Mouse (Mus musculus): ENCODE data around the gene Aars2. TPM values are rescaled to one million over a fixed set of nuclear protein-coding genes. Genes with fewer than 3 reads are reported as not detected.

Gene Aars2
- polyA plus RNA-seq, 1 experiment: 7.3 TPM

DNA sequence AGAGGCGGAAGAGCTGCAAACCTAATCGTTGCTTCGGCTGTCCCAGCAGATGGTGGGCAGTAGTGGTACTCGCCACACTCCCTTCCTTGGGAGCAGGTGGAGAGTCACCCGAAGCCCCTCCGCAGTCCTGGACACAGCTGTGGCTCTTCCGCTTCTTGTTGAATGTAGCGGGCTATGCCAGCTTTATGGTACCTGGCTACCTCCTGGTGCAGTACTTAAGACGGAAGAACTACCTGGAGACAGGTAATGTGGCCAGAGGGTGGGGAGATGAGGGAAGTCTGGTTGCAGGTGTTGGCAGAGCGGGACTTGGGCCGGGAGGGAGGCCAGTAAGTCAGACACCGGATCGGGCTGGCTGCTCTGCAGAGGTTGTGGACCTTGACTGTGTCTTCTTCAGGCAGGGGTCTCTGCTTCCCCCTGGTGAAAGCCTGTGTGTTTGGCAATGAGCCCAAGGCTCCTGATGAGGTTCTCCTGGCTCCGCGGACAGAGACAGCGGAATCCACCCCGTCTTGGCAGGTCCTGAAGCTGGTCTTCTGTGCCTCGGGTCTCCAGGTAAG is 58.0 kb downstream of the Aars2 start:
- H3K27ac ChIP-seq (ENCODE audit: insufficient read depth, low read length): no peak overlapping the region
- H3K4me3 ChIP-seq (ENCODE audit: insufficient read depth, low read length): peak overlapping the region; percentile 85
- TF ChIP-seq CTCF (IDR thresholded peaks at IDR 0.05; ENCODE audit: borderline replicate concordance, insufficient read depth, low read length): no peak
- TF ChIP-seq POLR2A (IDR thresholded peaks at IDR 0.05; ENCODE audit: low read depth, low read length): no peak

DNA sequence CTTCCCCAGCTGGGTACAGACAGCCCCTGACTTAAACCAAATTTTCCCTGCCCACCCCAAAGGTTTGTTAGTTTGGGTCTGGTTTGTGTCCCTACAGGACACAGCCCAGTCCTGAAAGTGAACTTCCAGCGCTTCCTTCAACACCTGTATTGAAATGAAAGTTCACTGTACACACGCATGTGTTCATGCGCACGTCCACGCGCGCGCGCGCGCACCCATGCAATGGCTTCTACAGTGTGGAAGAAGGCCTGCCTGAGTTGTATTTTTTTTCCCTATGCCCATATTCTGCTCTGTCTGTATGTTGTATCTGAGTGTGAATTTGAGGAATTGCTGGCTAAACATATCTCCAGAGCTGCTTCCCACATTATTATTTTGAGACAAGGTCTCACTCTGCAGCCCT is 58.5 kb downstream of the Aars2 start:
- peak overlapping the region; percentile 85 for H3K4me3 ChIP-seq (ENCODE audit: insufficient read depth, low read length)
- no peak overlapping the region for H3K27ac ChIP-seq (ENCODE audit: insufficient read depth, low read length)
- 0 out of 2 replicates have a peak, but pooled peaks cover 5% of the 10 kb centered on the region for H3K4me1 ChIP-seq (ENCODE audit: control insufficient read depth, insufficient read depth, low read length)
- TF ChIP-seq POLR2A (IDR thresholded peaks at IDR 0.05; ENCODE audit: low read depth, low read length): no peak
- no peak for TF ChIP-seq CTCF (IDR thresholded peaks at IDR 0.05; ENCODE audit: borderline replicate concordance, insufficient read depth, low read length)

More for the DNA sequence above, 58.0 kb downstream of the Aars2 start:
- H3K4me1 ChIP-seq (ENCODE audit: control insufficient read depth, insufficient read depth, low read length): no peaks in the 10 kb centered on the region

DNA sequence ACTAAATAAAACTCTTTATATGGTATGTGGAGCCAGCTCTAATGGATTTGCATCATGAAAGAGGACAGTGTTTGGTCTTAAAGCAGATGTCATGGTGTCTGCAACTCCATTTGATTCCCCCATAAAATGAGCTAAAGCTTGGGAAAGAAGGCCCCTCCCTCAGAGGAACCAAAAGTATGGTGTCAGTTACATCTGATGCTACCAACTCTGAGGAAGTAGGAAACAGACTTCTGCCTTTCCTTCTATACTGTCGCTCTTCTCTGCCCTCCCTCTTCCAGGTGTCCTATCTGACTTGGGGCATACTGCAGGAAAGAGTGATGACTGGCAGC is 59.4 kb downstream of the Aars2 start:
- Histone ChIP-seq H3K4me3 (ENCODE audit: insufficient read depth, low read length) (no peak overlapping the region), H3K27ac (ENCODE audit: insufficient read depth, low read length) (no peak overlapping the region), H3K4me1 (ENCODE audit: control insufficient read depth, insufficient read depth, low read length) (peaks cover 8% of the 10 kb centered on the region; the same call in 1 of the 2 replicates)
- no peak for TF ChIP-seq CTCF (IDR thresholded peaks at IDR 0.05; ENCODE audit: borderline replicate concordance, insufficient read depth, low read length)
- no peak; the same call in 1 of the 2 replicates for TF ChIP-seq POLR2A (IDR thresholded peaks at IDR 0.05; ENCODE audit: low read depth, low read length)

GRCm38 (mm10) chr17:45566360-45567161 is 59.9 kb downstream of the Aars2 start:
- H3K27ac ChIP-seq (ENCODE audit: insufficient read depth, low read length): no peak overlapping the region
- H3K4me3 ChIP-seq (ENCODE audit: insufficient read depth, low read length): no peak overlapping the region
- peaks cover 9% of the 10 kb centered on the region; the same call in 1 of the 2 replicates for H3K4me1 ChIP-seq (ENCODE audit: control insufficient read depth, insufficient read depth, low read length)
- TF ChIP-seq POLR2A (IDR thresholded peaks at IDR 0.05; ENCODE audit: low read depth, low read length): peak; percentile 36
- no peak for TF ChIP-seq CTCF (IDR thresholded peaks at IDR 0.05; ENCODE audit: borderline replicate concordance, insufficient read depth, low read length)

DNA sequence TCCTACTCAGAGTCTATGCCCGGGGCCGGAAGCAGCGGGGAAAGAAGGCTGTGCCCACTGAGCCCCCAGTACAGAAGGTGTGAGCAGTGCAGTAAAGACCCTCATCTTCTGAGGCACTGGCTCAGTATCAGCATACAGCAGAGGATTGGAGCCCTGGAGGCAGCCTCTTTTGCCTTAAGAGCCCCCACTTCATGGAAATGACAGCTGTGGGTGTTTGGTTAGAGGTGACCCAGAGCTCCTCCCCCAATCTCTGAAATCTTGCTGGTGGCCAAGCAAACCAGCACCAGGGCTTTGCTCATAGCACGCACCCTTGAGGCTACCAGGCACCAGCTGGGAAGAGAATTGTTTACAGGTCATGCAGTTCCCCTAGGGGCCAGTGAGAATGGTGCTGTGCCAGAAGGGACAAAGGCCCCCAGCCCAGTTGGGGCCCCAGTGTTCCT is 60.5 kb downstream of the Aars2 start:
- peaks cover 9% of the 10 kb centered on the region; the same call in 1 of the 2 replicates for H3K4me1 ChIP-seq (ENCODE audit: control insufficient read depth, insufficient read depth, low read length)
- no peak overlapping the region for H3K4me3 ChIP-seq (ENCODE audit: insufficient read depth, low read length)
- H3K27ac ChIP-seq (ENCODE audit: insufficient read depth, low read length): no peak overlapping the region
- peak; percentile 47 for TF ChIP-seq POLR2A (IDR thresholded peaks at IDR 0.05; ENCODE audit: low read depth, low read length)
- TF ChIP-seq CTCF (IDR thresholded peaks at IDR 0.05; ENCODE audit: borderline replicate concordance, insufficient read depth, low read length): no peak

DNA sequence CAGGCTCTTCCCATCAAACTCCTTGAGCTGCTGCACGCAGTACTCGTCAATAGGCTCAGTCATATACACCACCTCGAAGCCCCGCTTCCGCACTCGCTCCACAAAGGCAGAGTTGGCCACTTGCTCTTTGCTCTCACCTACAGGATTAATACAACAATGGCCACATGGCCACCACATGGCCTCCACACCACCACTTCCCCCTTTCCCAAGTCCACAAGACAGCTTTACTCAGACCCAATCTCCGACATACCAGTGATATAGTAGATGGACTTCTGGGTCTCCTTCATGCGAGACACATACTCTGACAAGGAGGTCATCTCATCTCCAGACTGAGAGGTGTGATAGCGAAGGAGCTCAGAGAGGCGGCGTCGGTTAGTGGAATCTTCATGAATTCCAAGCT is 62.3 kb downstream of the Aars2 start:
- TF ChIP-seq POLR2A (IDR thresholded peaks at IDR 0.05; ENCODE audit: low read depth, low read length) (no peak), CTCF (IDR thresholded peaks at IDR 0.05; ENCODE audit: borderline replicate concordance, insufficient read depth, low read length) (no peak)
- Histone ChIP-seq H3K4me3 (ENCODE audit: insufficient read depth, low read length) (no peak overlapping the region), H3K4me1 (ENCODE audit: control insufficient read depth, insufficient read depth, low read length) (peaks cover 9% of the 10 kb centered on the region; the same call in 1 of the 2 replicates), H3K27ac (ENCODE audit: insufficient read depth, low read length) (no peak overlapping the region)

DNA sequence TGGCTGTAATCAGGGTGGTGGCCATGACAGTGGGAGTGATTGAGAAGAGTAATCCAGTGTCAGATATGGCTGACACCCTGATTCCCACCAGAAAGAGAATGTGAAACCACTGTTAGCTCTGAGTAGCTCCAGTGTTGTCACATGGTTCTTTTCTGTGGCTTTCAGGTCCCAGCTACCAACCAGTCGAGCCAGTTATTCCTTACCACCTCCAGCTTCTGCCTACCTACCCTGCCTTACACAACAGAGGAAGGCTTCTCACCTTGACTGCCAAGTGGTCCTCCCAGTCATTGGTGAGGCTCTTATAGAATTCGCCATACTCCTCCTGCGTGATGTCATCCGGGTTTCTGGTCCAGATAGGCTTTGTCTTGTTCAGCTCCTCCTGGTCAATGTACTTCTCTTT is 63.4 kb downstream of the Aars2 start:
- no peak overlapping the region for H3K27ac ChIP-seq (ENCODE audit: insufficient read depth, low read length)
- peaks cover 11% of the 10 kb centered on the region; the same call in 1 of the 2 replicates for H3K4me1 ChIP-seq (ENCODE audit: control insufficient read depth, insufficient read depth, low read length)
- no peak overlapping the region; the same call in 1 of the 2 replicates for H3K4me3 ChIP-seq (ENCODE audit: insufficient read depth, low read length)
- TF ChIP-seq POLR2A (IDR thresholded peaks at IDR 0.05; ENCODE audit: low read depth, low read length) (no peak), CTCF (IDR thresholded peaks at IDR 0.05; ENCODE audit: borderline replicate concordance, insufficient read depth, low read length) (no peak)

Other genes starting within 250 kb of the Aars2 start
- gene Cdc5l, start 73.1 kb upstream of the Aars2 start, polyA plus RNA-seq (2011; ENCODE audit: insufficient read length, low read depth, missing spikeins): 38.6 and 52.1 TPM in 2 replicates
- gene Spats1, start 31.4 kb upstream of the Aars2 start, polyA plus RNA-seq (2011; ENCODE audit: insufficient read length, low read depth, missing spikeins): 0.58 TPM in 1 of 2 replicates, not detected in the other
- not detected in 2 replicates for gene Tcte1, start 16.6 kb downstream of the Aars2 start, polyA plus RNA-seq (2011; ENCODE audit: insufficient read length, low read depth, missing spikeins)
- 0.47 and 0.81 TPM in 2 replicates for gene Tmem151b, start 42.8 kb downstream of the Aars2 start, polyA plus RNA-seq (2011; ENCODE audit: insufficient read length, low read depth, missing spikeins)
- gene Nfkbie, start 48.9 kb downstream of the Aars2 start, polyA plus RNA-seq (2011; ENCODE audit: insufficient read length, low read depth, missing spikeins): 4.3 and 6.2 TPM in 2 replicates
- 61.1 and 65.3 TPM in 2 replicates for gene Slc35b2, start 57.0 kb downstream of the Aars2 start, polyA plus RNA-seq (2011; ENCODE audit: insufficient read length, low read depth, missing spikeins)
- gene Hsp90ab1, start 66.4 kb downstream of the Aars2 start, polyA plus RNA-seq (2011; ENCODE audit: insufficient read length, low read depth, missing spikeins): 1,481 and 1,562 TPM in 2 replicates
- 81.9 and 90.3 TPM in 2 replicates for gene Slc29a1, start 92.8 kb downstream of the Aars2 start, polyA plus RNA-seq (2011; ENCODE audit: insufficient read length, low read depth, missing spikeins)
- not detected in 2 replicates for gene Mymx, start 95.3 kb downstream of the Aars2 start, polyA plus RNA-seq (2011; ENCODE audit: insufficient read length, low read depth, missing spikeins)
- not detected in 2 replicates for gene Capn11, start 152.5 kb downstream of the Aars2 start, polyA plus RNA-seq (2011; ENCODE audit: insufficient read length, low read depth, missing spikeins)
- 38.9 and 39.0 TPM in 2 replicates for gene Mrpl14, start 179.5 kb downstream of the Aars2 start, polyA plus RNA-seq (2011; ENCODE audit: insufficient read length, low read depth, missing spikeins)
- 42.8 and 54.0 TPM in 2 replicates for gene Tmem63b, start 180.1 kb downstream of the Aars2 start, polyA plus RNA-seq (2011; ENCODE audit: insufficient read length, low read depth, missing spikeins)
- not detected in 2 replicates for gene 1600014C23Rik, start 227.0 kb downstream of the Aars2 start, polyA plus RNA-seq (2011; ENCODE audit: insufficient read length, low read depth, missing spikeins)

All from embryonic fibroblast, embryonic 13.5 days (primary cell).